Mouse (Mus musculus) hindbrain, embryonic 10.5 days (tissue): ENCODE results near the gene Ppie. TPM values are rescaled to one million over a fixed set of nuclear protein-coding genes. Genes with fewer than 3 reads are reported as not detected.

Experiments used
- DNase-seq: peaks from one replicate; pipeline ENCODE4 v3.0.0-alpha.2; 2017; ENCODE audit warnings: low spot score
- H3K27ac ChIP-seq: fragments of 300-500 bp; sonication (generic); 2 replicates; pipeline ENCODE4 v1.5.1; 2016; ENCODE audit warnings: mild to moderate bottlenecking, moderate library complexity
- H3K27me3 ChIP-seq: fragments of 300-500 bp; sonication (generic); 2 replicates; pipeline ENCODE4 v1.6.1; 2016; ENCODE audit warnings: mild to moderate bottlenecking; ENCODE audit not compliant: poor library complexity, insufficient read depth, severe bottlenecking
- H3K36me3 ChIP-seq: fragments of 300-500 bp; sonication (generic); 2 replicates; pipeline ENCODE4 v1.6.1; 2016; ENCODE audit warnings: mild to moderate bottlenecking, moderate library complexity
- H3K4me1 ChIP-seq: fragments of 300-500 bp; sonication (generic); replicated peaks from 2 replicates; pipeline ENCODE4 v1.6.1; 2016; ENCODE audit warnings: mild to moderate bottlenecking
- H3K4me3 ChIP-seq: fragments of 300-500 bp; sonication (generic); 2 replicates; pipeline ENCODE4 v1.5.1; 2016; ENCODE audit warnings: mild to moderate bottlenecking, moderate library complexity
- H3K9me3 ChIP-seq: fragments of 300-500 bp; sonication (generic); 2 replicates; pipeline ENCODE4 v1.6.1; 2016; ENCODE audit warnings: mild to moderate bottlenecking, moderate library complexity
- WGBS: fragments of 180-500 bp; shearing (Covaris S2); methylation state at CpG from one replicate; pipeline ENCODE4 v1.1.7; 2016; 5-methylcytosine and 5-hydroxymethylcytosine counted together
- polyA plus RNA-seq: library from polyadenylated mRNA; unstranded; fragments of >200 nt; fragmentation: Nextera tagmentation; extraction: Ambion mirVana; gene quantifications from 2 replicates; pipeline ENCODE4 v1.2.1, GENCODE M21; 2016

Gene Ppie
- polyA plus RNA-seq, 1 experiment from 2014 or later, result 114 TPM

- no peak for DNase-seq
- Histone ChIP-seq H3K4me3 (no peak overlapping the region), H3K9me3 (no peaks in the 10 kb centered on the region), H3K36me3 (no peaks in the 10 kb centered on the region), H3K27me3 (0 out of 2 replicates have a peak, but pooled peaks cover 10% of the 10 kb centered on the region), H3K4me1 (peaks cover 26% of the 10 kb centered on the region), H3K27ac (peak overlapping the region; percentile 23; the same call in 1 of the 2 replicates)
- 47% methylated on average over 13 of the region's 13 CpGs for WGBS
Observed at GRCm38 (mm10) chr4:123080791-123081190, 59.0 kb downstream of the Ppie start.

DNA sequence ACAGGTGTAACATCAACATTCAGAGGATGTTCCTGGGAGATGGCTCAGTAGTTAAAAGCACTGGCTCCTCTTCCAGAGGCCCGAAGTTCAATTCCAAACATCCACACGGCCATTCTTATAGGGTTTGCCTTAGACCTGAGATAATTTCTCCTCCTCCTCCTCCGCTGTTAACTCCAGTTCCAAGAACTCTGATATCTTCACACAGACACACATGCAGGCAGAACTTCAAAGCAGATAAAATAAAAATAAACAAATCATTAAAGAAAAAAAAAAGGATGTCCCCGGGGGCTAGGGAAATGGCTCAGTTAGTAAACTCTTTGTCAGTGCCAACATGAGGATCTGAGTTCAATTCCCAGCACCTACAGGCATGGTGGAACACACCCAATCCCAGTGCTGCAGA lies 61.5 kb downstream of the Ppie start:
- 0 out of 2 replicates have a peak, but pooled peaks cover 10% of the 10 kb centered on the region for H3K27me3 ChIP-seq
- H3K4me1 ChIP-seq, result peaks cover 26% of the 10 kb centered on the region
- H3K27ac ChIP-seq, result no peak overlapping the region
- no peaks in the 10 kb centered on the region for H3K9me3 ChIP-seq
- WGBS, result 83% methylated on average over 4 of the region's 4 CpGs
- H3K36me3 ChIP-seq, result no peaks in the 10 kb centered on the region
- no peak overlapping the region for H3K4me3 ChIP-seq
- DNase-seq, result no peak

Other genes with a start within 250 kb of the Ppie start
- gene Mfsd2a, start 178.8 kb downstream of the Ppie start, polyA plus RNA-seq, result 26.8 and 28.9 TPM in 2 replicates
- gene Mycl, start 144.3 kb downstream of the Ppie start, polyA plus RNA-seq, result 74.1 and 82.3 TPM in 2 replicates
- 22.7 and 25.0 TPM in 2 replicates for gene Trit1, start 123.4 kb downstream of the Ppie start, polyA plus RNA-seq
- gene Bmp8b, start 34.8 kb downstream of the Ppie start, polyA plus RNA-seq, result 0.25 and 0.60 TPM in 2 replicates
- not detected in 2 replicates for gene Oxct2b, start 23.7 kb downstream of the Ppie start, polyA plus RNA-seq
- gene Hpcal4, start 43.3 kb upstream of the Ppie start, polyA plus RNA-seq, result 0.41 and 0.52 TPM in 2 replicates
- gene Nt5c1a, start 61.6 kb upstream of the Ppie start, polyA plus RNA-seq, result not detected in 2 replicates
- 11.5 and 21.7 TPM in 2 replicates for gene Heyl, start 93.6 kb upstream of the Ppie start, polyA plus RNA-seq
- 36.2 and 51.2 TPM in 2 replicates for gene Pabpc4, start 122.4 kb upstream of the Ppie start, polyA plus RNA-seq
- gene Oxct2a, start 183.7 kb upstream of the Ppie start, polyA plus RNA-seq, result not detected in 2 replicates
- 0.08 and 0.19 TPM in 2 replicates for gene Bmp8a, start 203.3 kb upstream of the Ppie start, polyA plus RNA-seq